Mouse (Mus musculus) midbrain, embryonic 15.5 days (tissue): ENCODE measurements at regions not wholly inside any gene's neighbourhood (a gene's known extent, or its start where the extent isn't known, plus 50 kb on each side); places are given as distances from the start of the nearest gene placed in this dataset.

Experiments used
- ATAC-seq: fragments of 200-750 bp; cut with Nextera tagmentation; replicated peaks from 2 replicates; pipeline ENCODE4 v1.8.0; 2017; ENCODE audit warnings: moderate TSS enrichment
- H3K27ac ChIP-seq: fragments of 300-500 bp; sonication (generic); 2 replicates; pipeline ENCODE4 v1.5.1; 2015; ENCODE audit warnings: mild to moderate bottlenecking, inconsistent platforms
- H3K27me3 ChIP-seq: fragments of 300-500 bp; sonication (generic); replicated peaks from 2 replicates; pipeline ENCODE4 v1.6.1; 2015; ENCODE audit warnings: inconsistent platforms
- H3K36me3 ChIP-seq: fragments of 300-500 bp; sonication (generic); replicated peaks from 2 replicates; pipeline ENCODE4 v1.6.1; 2015; ENCODE audit warnings: inconsistent platforms
- H3K4me1 ChIP-seq: fragments of 300-500 bp; sonication (generic); 2 replicates; pipeline ENCODE4 v1.6.1; 2015; ENCODE audit warnings: inconsistent platforms
- H3K4me2 ChIP-seq: fragments of 300-500 bp; sonication (generic); 2 replicates; pipeline ENCODE4 v1.6.1; 2015; ENCODE audit warnings: inconsistent platforms, mild to moderate bottlenecking, moderate library complexity
- H3K4me3 ChIP-seq: fragments of 300-500 bp; sonication (generic); 2 replicates; pipeline ENCODE4 v1.5.1; 2015; ENCODE audit warnings: mild to moderate bottlenecking, inconsistent platforms
- H3K9ac ChIP-seq: fragments of 300-500 bp; sonication (generic); 2 replicates; pipeline ENCODE4 v1.6.1; 2015; ENCODE audit warnings: mild to moderate bottlenecking, inconsistent platforms
- H3K9me3 ChIP-seq: fragments of 300-500 bp; sonication (generic); 2 replicates; pipeline ENCODE4 v1.6.1; 2016; ENCODE audit warnings: inconsistent platforms
- WGBS: fragments of 180-500 bp; shearing (Covaris S2); methylation state at CpG from one replicate; pipeline ENCODE4 v1.1.7; 2015; ENCODE audit warnings: mixed read lengths; 5-methylcytosine and 5-hydroxymethylcytosine counted together

- Histone ChIP-seq H3K9ac (no peak overlapping the region), H3K27me3 (no peaks in the 10 kb centered on the region), H3K4me2 (no peak overlapping the region), H3K27ac (no peak overlapping the region), H3K4me1 (no peaks in the 10 kb centered on the region), H3K4me3 (no peak overlapping the region), H3K9me3 (no peaks in the 10 kb centered on the region), H3K36me3 (no peaks in the 10 kb centered on the region)
- ATAC-seq: no peak
- 96% methylated on average over 1 of the region's 1 CpGs for WGBS
These were observed 1278.1 kb downstream of the Stim2 start for GRCm38 (mm10) chr5:55276265-55276837.

DNA sequence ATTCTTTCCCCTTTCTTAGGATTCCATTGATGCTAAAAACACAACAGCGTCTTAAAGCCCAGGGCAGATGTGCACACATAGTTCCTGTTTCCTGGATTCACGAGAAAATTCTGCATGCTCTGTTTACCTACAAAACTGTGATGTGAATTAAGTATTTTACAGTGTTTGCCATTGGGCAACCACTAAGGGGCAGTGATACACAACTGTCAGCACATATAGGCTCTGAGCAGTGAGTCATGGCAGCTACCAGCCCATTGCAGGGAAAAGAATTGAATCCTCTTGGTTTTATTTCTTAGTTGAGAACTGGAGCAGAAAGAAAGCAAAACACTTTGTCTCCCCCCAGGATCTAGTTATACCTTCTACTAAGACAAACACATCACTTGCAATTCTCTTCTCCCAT lies 1295.0 kb downstream of the Stim2 start:
- no peak overlapping the region for H3K4me3 ChIP-seq
- ATAC-seq: peak; percentile 84; the same call in 1 of the 2 replicates

DNA sequence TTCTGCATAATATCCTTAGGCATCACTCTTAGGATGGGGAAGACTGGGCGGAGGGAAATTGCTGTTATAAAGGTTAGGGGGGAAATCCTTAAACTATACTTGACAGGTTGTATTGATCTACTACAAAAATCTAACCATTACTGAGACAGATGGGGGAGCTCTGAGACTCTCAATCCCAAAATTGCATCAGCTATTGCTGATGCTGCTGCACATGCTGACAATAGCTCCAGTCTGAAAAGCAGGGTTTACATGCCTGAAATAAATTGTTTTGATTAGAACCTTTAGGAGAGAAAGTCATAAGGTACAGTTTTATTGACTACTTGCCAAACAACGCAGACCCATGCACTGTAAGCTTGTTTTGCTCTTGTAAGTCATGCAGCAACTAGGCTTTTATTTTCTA lies 1295.7 kb downstream of the Stim2 start:
- Histone ChIP-seq H3K27ac (peak overlapping the region; percentile 55; the same call in 1 of the 2 replicates), H3K36me3 (no peaks in the 10 kb centered on the region), H3K9me3 (no peaks in the 10 kb centered on the region), H3K9ac (no peak overlapping the region), H3K4me2 (no peak overlapping the region), H3K27me3 (no peaks in the 10 kb centered on the region), H3K4me3 (no peak overlapping the region), H3K4me1 (peaks cover 9% of the 10 kb centered on the region; the same call in 1 of the 2 replicates)
- 52% methylated on average over 2 of the region's 2 CpGs for WGBS
- ATAC-seq: peak; percentile 73

More for the DNA sequence above, 1295.0 kb downstream of the Stim2 start:
- H3K27ac ChIP-seq: no peak overlapping the region
- no peaks in the 10 kb centered on the region for H3K27me3 ChIP-seq
- H3K9ac ChIP-seq: no peak overlapping the region
- 51% methylated on average over 2 of the region's 2 CpGs for WGBS
- no peaks in the 10 kb centered on the region for H3K9me3 ChIP-seq
- H3K36me3 ChIP-seq: no peaks in the 10 kb centered on the region
- H3K4me2 ChIP-seq: no peak overlapping the region
- H3K4me1 ChIP-seq: peaks cover 9% of the 10 kb centered on the region; the same call in 1 of the 2 replicates

DNA sequence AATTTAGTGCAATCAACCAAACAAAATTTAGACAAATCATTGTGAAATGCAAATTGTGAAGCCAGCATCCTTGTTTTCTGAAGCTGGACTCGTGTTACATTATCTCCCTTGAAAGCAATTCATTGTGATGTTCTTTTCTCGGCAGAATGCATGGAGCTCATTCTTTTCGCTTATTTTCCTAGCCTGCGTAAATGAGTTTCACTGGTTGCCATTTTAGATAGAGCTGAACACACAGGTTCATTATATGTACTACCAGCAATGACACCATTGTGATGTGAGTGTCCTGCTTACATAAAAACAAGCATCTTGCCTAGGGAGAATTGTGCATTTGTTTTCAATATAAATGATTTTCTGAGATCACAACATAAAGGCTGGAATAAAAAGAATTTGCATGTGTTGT lies 1296.5 kb downstream of the Stim2 start:
- Histone ChIP-seq H3K27me3 (no peaks in the 10 kb centered on the region), H3K9ac (no peak overlapping the region), H3K4me3 (no peak overlapping the region), H3K36me3 (no peaks in the 10 kb centered on the region), H3K4me2 (no peak overlapping the region), H3K27ac (peak overlapping the region; percentile 55; the same call in 1 of the 2 replicates), H3K4me1 (peaks cover 9% of the 10 kb centered on the region; the same call in 1 of the 2 replicates), H3K9me3 (no peaks in the 10 kb centered on the region)
- 27% methylated on average over 4 of the region's 4 CpGs for WGBS
- ATAC-seq: no peak

GRCm38 (mm10) chr5:55301538-55301937 lies 1303.2 kb downstream of the Stim2 start:
- no peaks in the 10 kb centered on the region for H3K27me3 ChIP-seq
- no peak overlapping the region for H3K9ac ChIP-seq
- no peaks in the 10 kb centered on the region for H3K36me3 ChIP-seq
- ATAC-seq: peak; percentile 84
- no peak overlapping the region for H3K4me3 ChIP-seq
- 42% methylated on average over 5 of the region's 5 CpGs for WGBS
- H3K4me2 ChIP-seq: no peak overlapping the region
- no peaks in the 10 kb centered on the region for H3K4me1 ChIP-seq
- H3K9me3 ChIP-seq: no peaks in the 10 kb centered on the region
- no peak overlapping the region for H3K27ac ChIP-seq

DNA sequence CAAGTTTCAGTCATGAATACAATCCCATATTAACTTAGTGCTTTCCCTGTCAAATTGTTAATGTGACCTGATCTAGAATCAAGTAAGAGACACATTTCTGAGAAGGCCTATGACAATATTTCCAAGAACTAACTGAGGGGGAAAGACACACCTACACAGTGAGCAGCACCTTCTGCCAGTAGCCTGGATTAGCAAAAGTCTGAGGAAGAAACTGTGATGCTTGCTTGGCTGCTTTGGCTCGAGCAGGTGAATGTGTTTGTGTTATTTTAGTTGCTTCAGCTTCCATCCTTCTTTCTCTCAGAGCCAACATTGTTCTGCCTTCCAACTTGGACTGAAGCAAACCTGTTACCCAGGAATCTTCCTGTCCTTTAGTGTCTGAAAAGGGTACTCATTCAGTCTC lies 1347.7 kb downstream of the Stim2 start:
- H3K4me1 ChIP-seq: no peaks in the 10 kb centered on the region
- no peak overlapping the region for H3K9ac ChIP-seq
- no peak overlapping the region for H3K27ac ChIP-seq
- no peak overlapping the region for H3K4me2 ChIP-seq
- no peaks in the 10 kb centered on the region for H3K9me3 ChIP-seq
- no peak for ATAC-seq
- H3K4me3 ChIP-seq: no peak overlapping the region
- 79% methylated on average over 1 of the region's 1 CpGs for WGBS
- H3K36me3 ChIP-seq: no peaks in the 10 kb centered on the region
- no peaks in the 10 kb centered on the region for H3K27me3 ChIP-seq

- no peaks in the 10 kb centered on the region for H3K27me3 ChIP-seq
- no peak overlapping the region for H3K9ac ChIP-seq
- no peak overlapping the region for H3K27ac ChIP-seq
- H3K36me3 ChIP-seq: no peaks in the 10 kb centered on the region
- H3K9me3 ChIP-seq: no peaks in the 10 kb centered on the region
- ATAC-seq: no peak
- H3K4me1 ChIP-seq: no peaks in the 10 kb centered on the region
- 37% methylated on average over 2 of the region's 2 CpGs for WGBS
- no peak overlapping the region for H3K4me3 ChIP-seq
- no peak overlapping the region for H3K4me2 ChIP-seq
These were observed 1357.2 kb downstream of the Stim2 start for GRCm38 (mm10) chr5:55355483-55355882.

GRCm38 (mm10) chr5:55374295-55374694 lies 1376.0 kb downstream of the Stim2 start:
- Histone ChIP-seq H3K27ac (no peak overlapping the region), H3K9ac (no peak overlapping the region), H3K4me1 (no peaks in the 10 kb centered on the region), H3K27me3 (no peaks in the 10 kb centered on the region), H3K4me3 (no peak overlapping the region), H3K9me3 (no peaks in the 10 kb centered on the region), H3K36me3 (no peaks in the 10 kb centered on the region), H3K4me2 (no peak overlapping the region)
- WGBS: 76% methylated on average over 3 of the region's 3 CpGs
- ATAC-seq: no peak

DNA sequence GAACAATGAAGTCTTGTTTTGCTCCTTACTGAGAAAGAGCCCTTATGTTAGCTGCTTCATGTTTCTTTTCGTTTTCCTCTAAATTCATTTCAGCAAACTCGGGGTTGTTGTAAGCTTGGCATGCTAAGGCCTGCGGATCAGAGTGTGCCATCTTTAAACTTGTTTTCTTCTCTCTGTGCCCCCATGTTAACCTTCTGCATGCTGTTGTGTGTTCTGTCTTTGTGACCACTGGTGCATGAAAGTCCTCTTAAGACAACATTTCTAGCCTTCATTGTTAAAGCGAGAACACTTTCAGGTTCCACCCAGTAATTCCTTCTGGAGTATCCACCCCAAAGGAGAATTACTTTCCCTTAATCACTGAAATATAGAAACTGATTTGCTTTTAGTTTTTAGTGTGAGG lies 1392.5 kb downstream of the Stim2 start:
- no peak for ATAC-seq
- H3K27me3 ChIP-seq: no peaks in the 10 kb centered on the region
- H3K9me3 ChIP-seq: no peaks in the 10 kb centered on the region
- no peak overlapping the region for H3K4me2 ChIP-seq
- no peaks in the 10 kb centered on the region for H3K4me1 ChIP-seq
- WGBS: 11% methylated on average over 4 of the region's 4 CpGs
- no peaks in the 10 kb centered on the region for H3K36me3 ChIP-seq
- H3K4me3 ChIP-seq: no peak overlapping the region
- no peak overlapping the region for H3K27ac ChIP-seq
- no peak overlapping the region for H3K9ac ChIP-seq

GRCm38 (mm10) chr5:55395986-55396385 lies 1397.7 kb downstream of the Stim2 start:
- no peaks in the 10 kb centered on the region for H3K36me3 ChIP-seq
- no peaks in the 10 kb centered on the region for H3K9me3 ChIP-seq
- H3K4me2 ChIP-seq: no peak overlapping the region
- no peak overlapping the region for H3K9ac ChIP-seq
- H3K27me3 ChIP-seq: no peaks in the 10 kb centered on the region
- no peak overlapping the region for H3K27ac ChIP-seq
- H3K4me3 ChIP-seq: no peak overlapping the region
- ATAC-seq: no peak
- 30% methylated on average over 2 of the region's 2 CpGs for WGBS
- no peaks in the 10 kb centered on the region for H3K4me1 ChIP-seq

- Histone ChIP-seq H3K27ac (no peak overlapping the region), H3K27me3 (no peaks in the 10 kb centered on the region), H3K9ac (no peak overlapping the region), H3K9me3 (no peaks in the 10 kb centered on the region), H3K4me2 (no peak overlapping the region), H3K36me3 (no peaks in the 10 kb centered on the region), H3K4me3 (no peak overlapping the region), H3K4me1 (no peaks in the 10 kb centered on the region)
- WGBS: 76% methylated on average over 5 of the region's 5 CpGs
- ATAC-seq: no peak
These were observed 1417.8 kb downstream of the Stim2 start for GRCm38 (mm10) chr5:55416146-55416545.

- Histone ChIP-seq H3K4me1 (no peaks in the 10 kb centered on the region), H3K9me3 (no peaks in the 10 kb centered on the region), H3K27me3 (no peaks in the 10 kb centered on the region), H3K4me2 (no peak overlapping the region), H3K36me3 (no peaks in the 10 kb centered on the region), H3K4me3 (no peak overlapping the region), H3K27ac (no peak overlapping the region), H3K9ac (no peak overlapping the region)
- WGBS: 63% methylated on average over 3 of the region's 3 CpGs
- ATAC-seq: no peak; the same call in 1 of the 2 replicates
These were observed 1440.9 kb downstream of the Stim2 start for GRCm38 (mm10) chr5:55439158-55439557.

GRCm38 (mm10) chr5:55449064-55449463 lies 1450.8 kb downstream of the Stim2 start:
- WGBS: 84% methylated on average over 5 of the region's 5 CpGs
- ATAC-seq: no peak

More at GRCm38 (mm10) chr5:55449064-55449463, 1450.8 kb downstream of the Stim2 start:
- Histone ChIP-seq H3K9ac (no peak overlapping the region), H3K27ac (no peak overlapping the region), H3K36me3 (no peaks in the 10 kb centered on the region), H3K27me3 (no peaks in the 10 kb centered on the region), H3K9me3 (no peaks in the 10 kb centered on the region), H3K4me1 (no peaks in the 10 kb centered on the region), H3K4me3 (no peak overlapping the region), H3K4me2 (no peak overlapping the region)
